Mouse (Mus musculus) adrenal gland, postnatal 0 days (tissue): Measurements from ENCODE around the gene Csrp3. TPM values are rescaled to one million over a fixed set of nuclear protein-coding genes. Genes with fewer than 3 reads are reported as not detected.

Experiments
- polyA plus RNA-seq: library from polyadenylated mRNA; unstranded; fragments of >200 nt; fragmentation: Nextera tagmentation; extraction: Ambion mirVana; gene quantifications from 2 replicates; pipeline ENCODE4 v1.2.1, GENCODE M21; 2015

Gene Csrp3
- polyA plus RNA-seq, result 0.44 and 9.1 TPM in 2 replicates

GRCm38 (mm10) chr7:48847820-48848650 is at the start of gene Csrp3:
Csrp3 (minus strand) TSS chr7:48848033.

DNA sequence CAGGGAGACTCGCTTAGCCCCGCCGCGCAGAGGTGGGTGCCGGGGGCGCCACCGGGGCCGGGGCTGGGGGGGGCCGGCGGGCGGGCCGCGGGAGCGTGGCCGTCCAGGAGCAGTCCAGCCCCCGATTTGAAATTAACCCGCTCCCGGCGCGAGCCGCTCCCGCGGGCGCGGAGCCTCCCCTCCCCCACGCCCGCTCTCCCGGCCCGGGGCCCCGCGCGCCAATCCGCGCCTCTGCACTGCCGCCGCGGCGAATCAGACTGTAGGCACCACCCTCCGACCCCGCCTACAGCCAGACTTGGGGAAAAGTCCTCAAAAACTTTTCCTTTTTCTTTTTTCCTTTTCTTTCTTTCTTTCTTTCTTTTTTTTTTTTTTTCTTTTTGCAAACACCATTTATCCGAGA is 33.7 kb upstream of the Csrp3 start, which contains the start of gene E2f8:
TSS of gene E2f8 (minus strand) at position 111 of the 400 bp plus-strand sequence.

DNA sequence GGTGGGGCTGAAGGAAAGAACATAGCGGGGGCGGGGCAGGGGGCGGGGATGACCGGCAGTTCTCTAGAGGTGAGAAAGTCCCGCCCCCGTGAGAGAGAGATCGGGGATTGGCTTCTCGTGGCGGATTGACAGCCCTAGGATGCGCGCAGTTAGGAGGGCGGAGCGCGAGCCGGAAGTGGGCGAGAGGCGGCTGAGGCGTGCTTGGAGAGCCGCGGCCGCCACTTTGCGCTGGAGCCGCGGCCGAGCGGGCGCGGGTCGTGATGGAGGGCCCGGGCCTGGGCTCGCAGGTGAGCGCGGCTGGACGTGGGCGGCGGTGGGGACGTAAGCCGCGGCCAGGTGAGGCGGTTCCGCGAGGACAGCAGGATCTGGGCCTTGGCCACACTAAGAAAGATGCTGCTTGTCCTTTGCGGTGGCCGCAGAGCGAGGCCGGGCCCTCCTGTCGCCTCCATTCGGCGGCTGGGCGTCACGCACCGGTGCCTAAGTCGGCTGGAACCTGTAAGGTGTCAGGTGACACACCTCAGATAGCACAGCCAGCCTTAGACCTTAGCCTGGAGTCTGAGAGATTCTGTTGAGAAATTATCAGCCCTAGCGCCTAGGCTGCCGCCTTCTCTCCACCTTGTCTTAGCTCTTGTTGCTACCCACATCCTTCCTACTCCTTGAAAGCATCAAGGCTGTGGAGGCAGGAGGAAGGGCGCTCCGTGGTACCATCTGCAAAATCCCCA is 58.8 kb downstream of the Csrp3 start, which contains the start of gene Zdhhc13:
TSS of gene Zdhhc13 (plus strand) at position 153 of the 722 bp plus-strand sequence.

Other genes starting within 250 kb of the Csrp3 start
- not detected in 2 replicates for gene Mrgprb3, start 204.2 kb downstream of the Csrp3 start, polyA plus RNA-seq
- gene Zdhhc13, start 59.0 kb downstream of the Csrp3 start, polyA plus RNA-seq, result 18.8 and 19.9 TPM in 2 replicates
- 3.8 and 5.3 TPM in 2 replicates for gene E2f8, start 33.6 kb upstream of the Csrp3 start, polyA plus RNA-seq
- gene Nav2, start 60.7 kb upstream of the Csrp3 start, polyA plus RNA-seq, result 7.1 and 8.3 TPM in 2 replicates